Mouse (Mus musculus) liver, embryonic 15.5 days (tissue): ENCODE measurements around the gene 4930579F01Rik. TPM values are rescaled to one million over a fixed set of nuclear protein-coding genes. Genes with fewer than 3 reads are reported as not detected.

Source experiments
- ATAC-seq: fragments of 200-750 bp; cut with Nextera tagmentation; 2 replicates; pipeline ENCODE4 v1.8.0; 2017; ENCODE audit warnings: moderate number of reproducible peaks, mild to moderate bottlenecking, moderate library complexity; ENCODE audit not compliant: insufficient read depth
- H3K27ac ChIP-seq: fragments of 300-500 bp; sonication (generic); replicated peaks from 2 replicates; pipeline ENCODE4 v1.5.1; 2015; ENCODE audit warnings: mild to moderate bottlenecking, inconsistent platforms
- H3K27me3 ChIP-seq: fragments of 300-500 bp; sonication (generic); 2 replicates; pipeline ENCODE4 v1.6.1; 2015; ENCODE audit warnings: mild to moderate bottlenecking, inconsistent platforms
- H3K36me3 ChIP-seq: fragments of 300-500 bp; sonication (generic); replicated peaks from 2 replicates; pipeline ENCODE4 v1.6.1; 2015; ENCODE audit warnings: moderate library complexity, mild to moderate bottlenecking, inconsistent platforms
- H3K4me1 ChIP-seq: fragments of 300-500 bp; sonication (generic); replicated peaks from 2 replicates; pipeline ENCODE4 v1.6.1; 2015; ENCODE audit warnings: inconsistent platforms
- H3K4me2 ChIP-seq: fragments of 300-500 bp; sonication (generic); 2 replicates; pipeline ENCODE4 v1.6.1; 2015; ENCODE audit warnings: moderate library complexity, mild to moderate bottlenecking, inconsistent platforms
- H3K4me3 ChIP-seq: fragments of 300-500 bp; sonication (generic); replicated peaks from 2 replicates; pipeline ENCODE4 v1.5.1; 2015; ENCODE audit warnings: mild to moderate bottlenecking, inconsistent platforms
- H3K9ac ChIP-seq: fragments of 300-500 bp; sonication (generic); 2 replicates; pipeline ENCODE4 v1.6.1; 2015; ENCODE audit warnings: moderate library complexity, mild to moderate bottlenecking, inconsistent platforms
- H3K9me3 ChIP-seq: fragments of 300-500 bp; sonication (generic); replicated peaks from 2 replicates; pipeline ENCODE4 v1.6.1; 2016; ENCODE audit warnings: inconsistent platforms
- WGBS: fragments of 180-500 bp; shearing (Covaris S2); methylation state at CpG from one replicate; pipeline ENCODE4 v1.1.7; 2015; ENCODE audit warnings: mixed read lengths; ENCODE audit not compliant: insufficient replicate concordance; 5-methylcytosine and 5-hydroxymethylcytosine counted together
- polyA plus RNA-seq: library from polyadenylated mRNA; unstranded; fragments of >200 nt; fragmentation: Nextera tagmentation; extraction: Ambion mirVana; gene quantifications from 2 replicates; pipeline ENCODE4 v1.2.1, GENCODE M21; 2015

The 4930579F01Rik gene
- polyA plus RNA-seq, 1 experiment from 2014 or later: not detected

DNA sequence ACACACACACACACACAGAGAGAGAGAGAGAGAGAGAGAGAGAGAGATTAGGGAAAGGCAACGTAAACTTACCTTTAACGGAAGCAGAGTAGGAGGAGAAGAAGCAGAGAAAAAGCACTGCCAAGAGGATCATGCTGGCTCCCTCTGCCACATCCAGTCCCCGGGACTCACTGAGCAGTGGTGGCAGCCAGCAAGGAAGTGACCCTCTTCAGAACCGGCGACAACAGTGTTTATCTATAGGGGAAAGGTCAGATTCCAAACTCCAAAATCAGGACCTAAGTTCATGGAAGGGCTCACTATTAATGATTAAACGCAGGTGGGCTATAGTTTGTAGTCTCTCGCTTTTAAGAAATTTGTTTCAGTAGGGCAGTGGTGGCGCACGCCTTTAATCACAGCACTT is 62.5 kb downstream of the 4930579F01Rik start:
- H3K9me3 ChIP-seq: no peaks in the 10 kb centered on the region
- H3K36me3 ChIP-seq: no peaks in the 10 kb centered on the region
- no peaks in the 10 kb centered on the region for H3K27me3 ChIP-seq
- ATAC-seq: peak; percentile 76
- H3K4me2 ChIP-seq: no peak overlapping the region
- peaks cover 11% of the 10 kb centered on the region; the same call in 1 of the 2 replicates for H3K4me1 ChIP-seq
- peak overlapping the region; percentile 51; the same call in 1 of the 2 replicates for H3K27ac ChIP-seq
- no peak overlapping the region for H3K9ac ChIP-seq
- H3K4me3 ChIP-seq: peak overlapping the region; percentile 44
- 61% methylated on average over 9 of the region's 9 CpGs for WGBS

DNA sequence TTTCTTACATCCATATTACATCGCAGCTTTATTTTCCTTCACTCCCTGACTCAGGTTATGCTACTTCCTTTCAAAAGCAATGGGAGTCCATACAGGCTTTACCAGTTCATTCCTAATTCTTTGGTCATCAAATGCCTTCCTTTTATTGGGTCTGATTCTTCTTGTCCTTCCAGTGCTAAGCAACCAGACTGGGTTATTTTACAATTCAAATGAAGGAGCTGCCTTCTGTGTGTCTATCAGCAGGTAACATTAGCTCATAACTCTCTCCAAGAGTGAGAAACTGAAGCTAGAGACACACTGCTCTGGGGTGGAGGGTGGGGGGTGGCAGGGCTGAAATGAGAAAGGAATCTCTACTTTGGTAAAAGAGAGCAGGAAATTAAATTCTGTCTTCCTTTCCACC is 62.9 kb downstream of the 4930579F01Rik start:
- Histone ChIP-seq H3K27ac (peak overlapping the region; percentile 51; the same call in 1 of the 2 replicates), H3K9me3 (no peaks in the 10 kb centered on the region), H3K4me3 (peak overlapping the region; percentile 44), H3K27me3 (no peaks in the 10 kb centered on the region), H3K36me3 (no peaks in the 10 kb centered on the region), H3K9ac (no peak overlapping the region), H3K4me2 (no peak overlapping the region), H3K4me1 (peaks cover 11% of the 10 kb centered on the region; the same call in 1 of the 2 replicates)
- WGBS: 50% methylated on average over 1 of the region's 1 CpGs
- no peak for ATAC-seq

DNA sequence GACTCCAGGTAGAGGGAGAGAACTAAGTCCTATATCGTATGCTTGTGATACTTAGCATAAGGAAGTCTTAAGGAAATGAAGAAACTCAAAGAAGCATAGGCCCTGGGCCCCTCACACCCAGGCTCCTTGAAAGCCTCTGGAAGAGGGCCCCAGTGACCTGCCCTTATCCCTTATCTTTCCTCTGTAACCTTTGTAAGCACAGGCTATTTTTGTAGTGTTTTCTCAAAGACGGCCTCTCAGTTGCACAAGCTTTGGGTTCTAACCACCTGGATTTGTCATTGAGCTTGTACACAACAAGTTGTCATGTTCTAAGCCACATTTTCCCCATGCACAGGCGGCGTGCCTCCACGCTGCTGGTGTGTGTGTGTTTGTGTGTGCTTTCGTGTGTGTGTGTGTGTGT is 64.5 kb downstream of the 4930579F01Rik start:
- peak overlapping the region; percentile 36 for H3K4me2 ChIP-seq
- peak; percentile 29; the same call in 1 of the 2 replicates for ATAC-seq
- WGBS: 58% methylated on average over 6 of the region's 6 CpGs
- no peaks in the 10 kb centered on the region for H3K36me3 ChIP-seq
- no peaks in the 10 kb centered on the region for H3K9me3 ChIP-seq
- peak overlapping the region; percentile 3; the same call in 1 of the 2 replicates for H3K4me3 ChIP-seq
- H3K4me1 ChIP-seq: peaks cover 11% of the 10 kb centered on the region; the same call in 1 of the 2 replicates
- H3K9ac ChIP-seq: no peak overlapping the region
- no peak overlapping the region for H3K27ac ChIP-seq
- H3K27me3 ChIP-seq: no peaks in the 10 kb centered on the region

DNA sequence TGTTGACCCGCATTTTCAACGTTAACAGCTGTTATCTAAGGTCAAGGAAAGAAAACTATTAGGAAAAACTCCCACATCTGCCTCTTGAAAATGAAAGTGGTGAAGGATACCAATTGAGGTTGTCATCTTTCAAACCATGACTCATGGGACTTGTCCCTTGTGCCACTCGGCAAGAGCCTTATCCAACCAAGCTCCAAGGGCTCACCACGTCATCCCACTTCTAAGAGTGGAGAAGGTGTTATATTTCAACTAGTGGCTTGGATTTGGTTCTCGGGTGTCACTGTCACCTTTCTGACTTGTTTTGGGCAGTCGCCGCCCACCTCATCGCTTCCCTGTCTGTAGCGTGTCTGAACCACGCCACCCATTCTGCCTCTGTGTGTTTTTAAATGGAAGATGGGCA is 69.8 kb downstream of the 4930579F01Rik start:
- Histone ChIP-seq H3K9me3 (no peaks in the 10 kb centered on the region), H3K4me1 (peaks cover 11% of the 10 kb centered on the region; the same call in 1 of the 2 replicates), H3K36me3 (no peaks in the 10 kb centered on the region), H3K9ac (no peak overlapping the region), H3K4me3 (no peak overlapping the region), H3K27ac (no peak overlapping the region), H3K27me3 (no peaks in the 10 kb centered on the region), H3K4me2 (no peak overlapping the region)
- WGBS: 64% methylated on average over 10 of the region's 10 CpGs
- no peak for ATAC-seq

DNA sequence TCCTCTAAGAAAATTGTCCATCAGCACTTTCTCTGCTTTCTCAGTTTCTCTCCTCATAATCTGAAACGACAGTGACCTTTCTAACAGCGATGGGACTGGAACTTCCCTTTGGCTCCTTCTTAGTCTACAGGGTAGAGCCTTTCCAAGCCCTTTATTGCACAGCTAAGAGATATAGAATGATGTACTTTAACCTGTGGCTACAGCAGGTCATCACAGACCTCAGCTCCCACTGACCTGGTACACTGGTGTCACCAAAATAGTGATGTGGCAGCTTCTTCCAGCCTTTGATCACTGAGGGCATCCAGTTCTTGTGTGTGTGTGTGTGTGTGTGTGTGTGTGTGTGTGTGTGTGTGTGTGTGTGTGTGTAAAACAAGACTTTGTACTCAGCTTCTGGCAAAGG is 72.2 kb downstream of the 4930579F01Rik start:
- ATAC-seq: no peak
- H3K4me1 ChIP-seq: no peaks in the 10 kb centered on the region
- H3K4me3 ChIP-seq: no peak overlapping the region
- WGBS: 81% methylated on average over 2 of the region's 2 CpGs
- no peak overlapping the region for H3K27ac ChIP-seq
- no peaks in the 10 kb centered on the region for H3K27me3 ChIP-seq
- H3K4me2 ChIP-seq: no peak overlapping the region
- no peaks in the 10 kb centered on the region for H3K36me3 ChIP-seq
- no peak overlapping the region for H3K9ac ChIP-seq
- no peaks in the 10 kb centered on the region for H3K9me3 ChIP-seq

DNA sequence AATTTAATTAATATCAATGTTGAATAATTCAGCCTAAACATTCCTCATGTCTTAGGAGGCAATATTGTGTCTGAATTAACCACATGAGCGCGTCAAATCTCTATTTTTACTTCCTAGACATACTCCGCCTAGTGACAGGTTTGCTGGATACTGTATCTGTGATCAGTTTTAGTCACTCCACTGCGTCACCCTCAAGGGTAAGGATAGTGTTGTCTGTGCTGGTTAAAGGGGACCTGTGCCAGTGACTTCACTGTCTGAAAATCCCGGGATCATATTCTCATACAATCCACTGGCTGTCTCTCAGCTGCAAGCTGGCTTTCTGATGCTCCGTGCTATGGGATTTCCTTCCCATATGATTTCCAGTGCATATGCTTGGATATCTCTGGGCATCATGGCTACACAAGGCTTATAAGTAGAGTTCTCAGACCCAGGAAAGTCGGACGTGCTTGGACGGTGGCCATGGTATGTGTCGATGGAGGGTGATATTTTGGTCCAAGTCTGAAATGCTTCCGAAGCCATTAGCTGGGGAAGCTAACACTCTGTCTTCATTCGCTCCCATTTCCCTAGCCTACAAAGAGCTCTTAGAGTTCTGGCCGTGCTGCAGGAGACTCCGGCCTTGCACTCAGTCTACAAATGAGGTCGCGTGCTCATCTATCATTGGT is 74.0 kb downstream of the 4930579F01Rik start:
- Histone ChIP-seq H3K4me3 (no peak overlapping the region), H3K27me3 (no peaks in the 10 kb centered on the region), H3K4me1 (no peaks in the 10 kb centered on the region), H3K36me3 (no peaks in the 10 kb centered on the region), H3K4me2 (no peak overlapping the region), H3K27ac (no peak overlapping the region), H3K9ac (no peak overlapping the region), H3K9me3 (no peaks in the 10 kb centered on the region)
- WGBS: 80% methylated on average over 16 of the region's 16 CpGs
- ATAC-seq: no peak

DNA sequence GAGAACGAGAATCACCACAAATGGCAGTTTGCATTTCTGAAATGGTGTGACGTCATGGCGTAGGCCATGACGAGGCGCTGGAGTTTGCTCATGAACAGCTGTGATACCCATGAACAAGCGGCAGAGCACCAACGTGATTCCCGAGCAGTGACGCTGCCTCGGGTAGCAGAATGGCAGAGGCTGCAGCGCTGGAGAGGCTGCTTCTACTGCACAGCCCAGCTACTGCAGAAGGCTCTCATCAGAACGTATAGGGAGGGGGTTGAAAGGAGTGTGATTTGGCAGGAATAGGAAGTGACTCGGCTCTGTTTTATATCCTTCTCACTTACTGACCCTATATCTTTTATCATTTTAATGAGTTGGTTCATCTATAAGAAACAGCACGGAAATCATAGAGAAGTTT is 74.8 kb downstream of the 4930579F01Rik start:
- no peak for ATAC-seq
- H3K4me3 ChIP-seq: no peak overlapping the region
- H3K27me3 ChIP-seq: no peaks in the 10 kb centered on the region
- no peak overlapping the region for H3K9ac ChIP-seq
- H3K9me3 ChIP-seq: no peaks in the 10 kb centered on the region
- H3K27ac ChIP-seq: no peak overlapping the region
- no peaks in the 10 kb centered on the region for H3K4me1 ChIP-seq
- H3K36me3 ChIP-seq: 0 out of 2 replicates have a peak, but pooled peaks cover 7% of the 10 kb centered on the region
- WGBS: 64% methylated on average over 14 of the region's 14 CpGs
- H3K4me2 ChIP-seq: no peak overlapping the region

DNA sequence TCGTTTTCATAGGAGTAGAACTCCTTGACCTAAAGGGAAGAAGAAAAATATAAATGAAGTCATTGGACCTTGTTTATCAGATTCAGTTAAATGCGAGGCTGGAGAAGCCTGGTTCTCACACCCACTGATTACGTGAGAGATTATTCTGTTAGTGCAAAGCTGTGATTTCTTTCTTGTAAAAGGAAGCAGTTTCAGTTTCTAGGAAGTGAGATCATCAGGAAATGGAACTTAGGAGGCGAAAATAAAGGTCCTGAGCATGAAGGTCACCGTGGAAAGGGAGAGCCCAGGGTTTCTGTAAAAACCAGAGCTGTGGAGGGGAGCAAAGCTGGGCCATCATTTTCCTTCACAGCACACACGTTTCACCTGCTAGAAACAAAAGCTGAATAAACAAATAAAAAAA is 75.2 kb downstream of the 4930579F01Rik start:
- 45% methylated on average over 6 of the region's 6 CpGs for WGBS
- Histone ChIP-seq H3K9me3 (no peaks in the 10 kb centered on the region), H3K36me3 (0 out of 2 replicates have a peak, but pooled peaks cover 8% of the 10 kb centered on the region), H3K4me2 (no peak overlapping the region), H3K9ac (no peak overlapping the region), H3K27ac (no peak overlapping the region), H3K27me3 (no peaks in the 10 kb centered on the region), H3K4me1 (no peaks in the 10 kb centered on the region), H3K4me3 (no peak overlapping the region)
- no peak for ATAC-seq

DNA sequence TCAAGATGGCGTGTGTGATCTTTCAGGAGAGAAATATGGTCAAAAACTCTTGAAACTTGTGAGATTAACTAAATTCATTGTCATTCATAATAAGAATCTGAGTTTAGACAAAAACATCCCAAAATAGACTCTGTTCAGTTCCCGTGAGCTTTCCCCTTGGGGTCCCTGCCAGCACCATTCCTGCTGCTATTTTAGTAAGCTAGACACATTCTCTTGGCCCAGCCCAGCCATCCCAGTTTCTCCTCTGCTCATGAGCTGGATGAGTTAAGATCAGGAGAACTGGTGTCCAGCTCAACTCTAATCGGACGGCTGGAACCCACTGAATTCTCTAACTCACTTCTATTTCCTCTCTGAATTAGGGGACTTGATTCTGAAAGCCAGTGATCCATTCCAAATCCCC is 76.8 kb downstream of the 4930579F01Rik start:
- no peak overlapping the region for H3K4me2 ChIP-seq
- no peaks in the 10 kb centered on the region for H3K4me1 ChIP-seq
- H3K27ac ChIP-seq: no peak overlapping the region
- 0 out of 2 replicates have a peak, but pooled peaks cover 11% of the 10 kb centered on the region for H3K36me3 ChIP-seq
- ATAC-seq: no peak
- no peak overlapping the region for H3K9ac ChIP-seq
- 73% methylated on average over 4 of the region's 4 CpGs for WGBS
- no peak overlapping the region for H3K4me3 ChIP-seq
- no peaks in the 10 kb centered on the region for H3K27me3 ChIP-seq
- no peaks in the 10 kb centered on the region for H3K9me3 ChIP-seq

DNA sequence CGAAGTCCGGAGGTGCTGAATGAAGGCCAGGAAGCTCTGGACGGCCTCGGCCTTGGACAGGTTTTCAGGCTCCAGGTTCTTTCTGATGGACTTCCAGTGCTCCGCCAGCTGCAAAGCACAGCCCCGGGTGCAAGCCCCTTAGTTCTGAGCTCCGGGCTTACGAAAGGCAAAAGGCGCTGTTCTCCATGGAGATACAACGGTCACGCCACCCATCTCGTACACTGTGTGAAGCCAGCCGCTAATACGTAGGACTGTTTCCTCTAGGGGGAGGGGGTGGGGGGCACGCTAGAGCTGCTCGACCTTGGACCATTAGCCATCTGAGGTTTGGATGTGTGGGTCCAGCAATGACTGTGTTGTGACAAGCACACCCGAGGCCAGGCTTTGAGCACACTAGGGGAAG is 79.5 kb downstream of the 4930579F01Rik start:
- Histone ChIP-seq H3K27me3 (no peaks in the 10 kb centered on the region), H3K9me3 (no peaks in the 10 kb centered on the region), H3K27ac (no peak overlapping the region), H3K4me2 (no peak overlapping the region), H3K36me3 (0 out of 2 replicates have a peak, but pooled peaks cover 11% of the 10 kb centered on the region), H3K9ac (no peak overlapping the region), H3K4me1 (no peaks in the 10 kb centered on the region), H3K4me3 (no peak overlapping the region)
- ATAC-seq: no peak
- 78% methylated on average over 17 of the region's 17 CpGs for WGBS
